Mouse (Mus musculus): ENCODE data around the gene Hspa14.

DNA sequence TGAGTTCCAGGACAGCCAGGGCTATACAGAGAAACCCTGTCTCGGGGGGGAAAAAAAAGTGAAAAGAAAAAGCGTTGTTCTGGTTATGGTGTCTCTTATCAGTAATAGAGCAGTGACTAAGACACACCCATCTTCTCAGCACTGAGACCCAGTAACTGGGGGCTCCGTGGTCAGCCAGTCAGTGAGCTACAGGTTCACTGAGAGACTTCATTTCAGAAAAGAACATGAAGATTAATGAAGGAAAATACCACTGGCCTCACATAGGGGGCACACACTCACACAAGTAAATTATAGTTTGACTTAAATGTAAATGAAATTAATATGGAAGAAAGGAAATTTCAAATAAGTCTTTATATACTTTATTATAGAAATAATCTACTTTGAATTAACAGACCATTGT, 32.4 kb downstream of the Hspa14 start:
- no peak for TF ChIP-seq CTCF (IDR thresholded peaks at IDR 0.05; ENCODE audit: borderline replicate concordance, insufficient read depth, low read depth, low read length)
- no peak for TF ChIP-seq POLR2A (IDR thresholded peaks at IDR 0.05; ENCODE audit: borderline replicate concordance, insufficient read depth, low read length)

All from cerebellum, adult 2 months (tissue).